9 mouse cellular contexts compared by ENCODE assay signal in the genomic region with DNA sequence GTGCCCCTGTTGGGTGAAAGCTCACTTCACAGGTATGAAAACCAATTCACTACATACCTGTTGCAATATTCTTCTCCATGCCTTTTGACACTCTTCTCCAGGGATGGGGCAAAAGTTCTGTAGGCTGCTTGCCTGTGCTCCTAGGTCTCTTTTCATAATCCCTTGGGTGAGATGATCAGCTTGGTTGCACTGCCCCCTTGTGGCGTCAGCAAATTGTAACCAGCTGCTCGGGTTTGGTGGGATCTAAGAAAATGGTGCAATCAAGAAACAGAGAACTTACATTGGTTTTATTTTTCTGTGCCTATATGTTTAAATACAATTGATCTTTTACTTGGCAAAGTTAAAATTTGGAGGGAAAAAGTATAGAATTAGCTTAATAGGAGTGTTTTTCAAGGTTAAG.
DNase-seq lines count a peak whose midpoint lies in the region; ATAC-seq and TF ChIP-seq lines count a peak whose summit lies in the region.
"Had no signal": no experiment of that assay in that cellular context is flagged by ENCODE, and none has a peak within 500 bp of the region (broad histone marks: within the 10 kb centered on the region; RNA-seq: fewer than 3 reads in every experiment).

No protein-coding gene starts in this region.

- DNase-seq in heart, adult 2 months = peak; percentile 17 to 64
- no peak for DNase-seq in heart, postnatal 25 days (ENCODE audit: low spot score)
- peak; percentile 51 for DNase-seq in adipocyte (ENCODE audit: low spot score)
- peak; percentile 74 to 96 for DNase-seq in layer of hippocampus, postnatal 25 days (ENCODE audit: extremely low spot score in 1 of 2, low spot score in 1 of 2)
- DNase-seq in thymus, postnatal 0 days (ENCODE audit: low spot score) = peak; percentile 34

- no peak overlapping the region for H3K27ac ChIP-seq in heart, adult 2 months
- no peak overlapping the region for H3K27ac ChIP-seq in heart, embryonic 16.5 days (ENCODE audit: low read length)
- H3K27ac ChIP-seq: midbrain, embryonic 12.5 days had no signal

- no peaks in the 10 kb centered on the region for H3K79me2 ChIP-seq in heart, adult 2 months (replicated peaks; ENCODE audit: control insufficient read depth, insufficient read depth, low read length)

- TF ChIP-seq POLR2A in heart, adult 2 months (IDR thresholded peaks at IDR 0.05; ENCODE audit: insufficient read depth, low read depth, low read length) = no peak

- no peak overlapping the region for H3K9ac ChIP-seq in heart, adult 2 months (ENCODE audit: low read depth, low read length)
- no peak overlapping the region for H3K9ac ChIP-seq in heart, embryonic 16.5 days (ENCODE audit: low read length)
- H3K9ac ChIP-seq: midbrain, embryonic 12.5 days had no signal

- WGBS in heart, adult 2 months = 1% methylated on average over 2 of the region's 2 CpGs
- WGBS in heart, embryonic 16.5 days = 0% methylated on average over 2 of the region's 2 CpGs

- ATAC-seq in common myeloid progenitor, adult 5-6 weeks (replicated peaks; ENCODE audit: low read depth, poor library complexity, severe bottlenecking) = peak; percentile 86
- ATAC-seq in heart, embryonic 16.5 days (replicated peaks; ENCODE audit: extremely low read depth, insufficient read depth, low FRiP score) = 0 out of 2 replicates have a peak, but pooled peaks have one; percentile 55
- ATAC-seq in megakaryocyte-erythroid progenitor cell, adult 5-6 weeks (replicated peaks; ENCODE audit: low FRiP score, low TSS enrichment, poor library complexity, severe bottlenecking) = 0 out of 2 replicates have a peak, but pooled peaks have one; percentile 55

- TF ChIP-seq EP300 in heart, adult 2 months (IDR thresholded peaks at IDR 0.05; ENCODE audit: insufficient read depth, low read depth, low read length) = no peak

- intact Hi-C loops in heart, adult 2 months (cut with DNase I) = loop anchor here (1.0 kb wide), 2 partner anchors 151 to 196 kb away; no protein-coding TSS in a partner anchor
- intact Hi-C loops in heart, postnatal 25 days (cut with DNase I) = loop anchor here (1.0 to 5.0 kb wide), 2 partner anchors 151 to 195 kb away; no protein-coding TSS in a partner anchor

- H3K4me3 ChIP-seq in heart, adult 2 months = no peak overlapping the region
- no peak overlapping the region for H3K4me3 ChIP-seq in heart, embryonic 16.5 days (ENCODE audit: low read length)
- H3K4me3 ChIP-seq: midbrain, embryonic 12.5 days had no signal

- no peaks in the 10 kb centered on the region for H3K4me1 ChIP-seq in heart, adult 2 months (ENCODE audit: control insufficient read depth, insufficient read depth, low read length)
- H3K4me1 ChIP-seq in heart, embryonic 16.5 days (ENCODE audit: control insufficient read depth, insufficient read depth, low read length) = peaks cover 5% of the 10 kb centered on the region; the same call in 1 of the 2 replicates
- H3K4me1 ChIP-seq: midbrain, embryonic 12.5 days had no signal

- H3K36me3 ChIP-seq in heart, adult 2 months (ENCODE audit: control insufficient read depth, insufficient read depth, low read length) = no peaks in the 10 kb centered on the region
- H3K36me3 ChIP-seq in heart, embryonic 16.5 days (ENCODE audit: control insufficient read depth, insufficient read depth) = no peaks in the 10 kb centered on the region
- H3K36me3 ChIP-seq: midbrain, embryonic 12.5 days had no signal

- H3K27me3 ChIP-seq in heart, adult 2 months (ENCODE audit: control insufficient read depth, insufficient read depth, low read length) = 0 out of 2 replicates have a peak, but pooled peaks cover 2% of the 10 kb centered on the region
- no peaks in the 10 kb centered on the region for H3K27me3 ChIP-seq in heart, embryonic 16.5 days (ENCODE audit: control insufficient read depth, insufficient read depth, low read length)

- no peak overlapping the region for H3K4me2 ChIP-seq in heart, embryonic 16.5 days (ENCODE audit: low read depth, low read length)
- H3K4me2 ChIP-seq: midbrain, embryonic 12.5 days had no signal

- TF ChIP-seq CTCF in heart, adult 2 months (IDR thresholded peaks at IDR 0.05) = peak; percentile 82

- H3K9me3 ChIP-seq in heart, embryonic 16.5 days (replicated peaks; ENCODE audit: control insufficient read depth, low read length) = no peaks in the 10 kb centered on the region
- H3K9me3 ChIP-seq: midbrain, embryonic 12.5 days had no signal
